Mouse (Mus musculus) kidney, postnatal 14 days (tissue): ENCODE measurements at regions not wholly inside any gene's neighbourhood (a gene's known extent, or its start where the extent isn't known, plus 50 kb on each side); places are given as distances from the start of the nearest gene placed in this dataset.
A peak's percentile ranks its signal among the peaks of the same experiment; 100 is the strongest.

Experiments
- DNase-seq: peaks from one replicate; pipeline ENCODE4 v3.0.0; 2022; ENCODE audit warnings: mixed read lengths

GRCm38 (mm10) chr15:21836110-21836509 is 712.7 kb upstream of the Cdh18 start:
- no peak for DNase-seq

GRCm38 (mm10) chr15:21858540-21858939 is 690.3 kb upstream of the Cdh18 start:
- DNase-seq, result no peak

GRCm38 (mm10) chr15:21885181-21885580 is 663.6 kb upstream of the Cdh18 start:
- DNase-seq, result peak; percentile 16
